Comparison of ENCODE assay signal across 8 mouse cellular contexts in genomic region chr10:61647790-61648736, GRCm38 (mm10). TPM values are rescaled to one million over a fixed set of nuclear protein-coding genes. Genes with fewer than 3 reads are reported as not detected.
DNase-seq lines count a peak whose midpoint lies in the region; ATAC-seq and TF ChIP-seq lines count a peak whose summit lies in the region.

Gene Ppa1 (plus strand): TSS chr10:61648552.

- peak; percentile 95 for DNase-seq in forebrain, embryonic 14.5 days (ENCODE audit: low spot score)
- DNase-seq in heart, postnatal 14 days, result peak; percentile 88 to 90
- peak; percentile 76 to 91 for DNase-seq in layer of hippocampus, adult 18-20 months (ENCODE audit: low spot score in 2 of 2)
- DNase-seq in lung, adult 2 months, result peak; percentile 72
- peak; percentile 71 to 78 for DNase-seq in thymus, adult 18-20 months

- H3K36me3 ChIP-seq in ES-Bruce4 (ENCODE audit: control insufficient read depth, insufficient read depth, low read length, poor library complexity, severe bottlenecking), result peaks cover 20% of the 10 kb centered on the region
- H3K36me3 ChIP-seq in forebrain, embryonic 14.5 days (ENCODE audit: control insufficient read depth, insufficient read depth, low read length), result peaks cover 12% of the 10 kb centered on the region; the same call in 1 of the 2 replicates

- H3K9me3 ChIP-seq in ES-Bruce4 (replicated peaks; ENCODE audit: control insufficient read depth, insufficient read depth, low read length, poor library complexity, severe bottlenecking), result no peaks in the 10 kb centered on the region
- no peaks in the 10 kb centered on the region for H3K9me3 ChIP-seq in forebrain, embryonic 14.5 days (replicated peaks; ENCODE audit: control insufficient read depth, low read length)

- 3% methylated on average over 50 of the region's 50 CpGs for WGBS in forebrain, embryonic 14.5 days
- WGBS in lung, adult 2 months, result 3% methylated on average over 50 of the region's 50 CpGs

- ATAC-seq in cerebellum, adult (ENCODE audit: insufficient number of reproducible peaks, low FRiP score, low TSS enrichment), result peak; percentile 97
- ATAC-seq in forebrain, embryonic 14.5 days, result peak; percentile 99
- peak; percentile 63 for ATAC-seq in neutrophil, adult 5-6 weeks (ENCODE audit: extremely low read depth, insufficient number of reproducible peaks, low FRiP score, poor library complexity, severe bottlenecking)

- TF ChIP-seq POLR2A in ES-Bruce4 (IDR thresholded peaks at IDR 0.05; ENCODE audit: insufficient read depth, low read length), result peak; percentile 75
- TF ChIP-seq POLR2A in lung, adult 2 months (IDR thresholded peaks at IDR 0.05; ENCODE audit: borderline replicate concordance, extremely low read depth, low read depth, low read length), result peak; percentile 41; the same call in 1 of the 2 replicates

- H3K9ac ChIP-seq in ES-Bruce4 (ENCODE audit: low read depth, poor library complexity, severe bottlenecking), result peak within 1 kb of the TSS; percentile 82
- peak within 1 kb of the TSS; percentile 85 for H3K9ac ChIP-seq in forebrain, embryonic 14.5 days (ENCODE audit: low read length)

- peak within 1 kb of the TSS; percentile 93 for H3K4me2 ChIP-seq in forebrain, embryonic 14.5 days (ENCODE audit: low read length)

- H3K27ac ChIP-seq in ES-Bruce4 (ENCODE audit: insufficient read depth, low read length), result peak within 1 kb of the TSS; percentile 43
- H3K27ac ChIP-seq in forebrain, embryonic 14.5 days (ENCODE audit: low read depth, low read length), result peak within 1 kb of the TSS; percentile 84

- TF ChIP-seq CTCF in ES-Bruce4 (IDR thresholded peaks at IDR 0.05; ENCODE audit: low read depth, low read length), result no peak
- no peak for TF ChIP-seq CTCF in lung, adult 2 months (IDR thresholded peaks at IDR 0.05; ENCODE audit: insufficient read depth, low read length)

- intact Hi-C loops in heart, postnatal 14 days (cut with DNase I), result no loop called here

- H3K4me3 ChIP-seq in ES-Bruce4 (ENCODE audit: low read depth, low read length), result peak within 1 kb of the TSS; percentile 98
- peak within 1 kb of the TSS; percentile 85 for H3K4me3 ChIP-seq in forebrain, embryonic 14.5 days (ENCODE audit: low read depth, low read length)
- peak within 1 kb of the TSS; percentile 69 for H3K4me3 ChIP-seq in lung, adult 2 months (replicated peaks; ENCODE audit: extremely low read depth, low read depth, low read length)

- no peak for TF ChIP-seq EP300 in ES-Bruce4 (IDR thresholded peaks at IDR 0.05; ENCODE audit: insufficient read depth, low read depth, low read length)

- H3K27me3 ChIP-seq in ES-Bruce4 (ENCODE audit: control insufficient read depth, insufficient read depth, low read length, poor library complexity, severe bottlenecking), result no peaks in the 10 kb centered on the region
- H3K27me3 ChIP-seq in forebrain, embryonic 14.5 days (replicated peaks; ENCODE audit: control insufficient read depth, insufficient read depth, low read length), result no peaks in the 10 kb centered on the region

- H3K4me1 ChIP-seq in ES-Bruce4 (ENCODE audit: control insufficient read depth, insufficient read depth, low read length), result peaks cover 2% of the 10 kb centered on the region
- peaks cover 6% of the 10 kb centered on the region for H3K4me1 ChIP-seq in forebrain, embryonic 14.5 days (ENCODE audit: control insufficient read depth, insufficient read depth, low read length)
- 0 out of 2 replicates have a peak, but pooled peaks cover 3% of the 10 kb centered on the region for H3K4me1 ChIP-seq in lung, adult 2 months (ENCODE audit: control insufficient read depth, insufficient read depth, low read length)

RNA-seq across cellular contexts. Expression of gene Ppa1, which starts in this region (rescaled TPM):
- 149 and 150 TPM in 2 replicates for polyA plus RNA-seq in ES-Bruce4 (2011; ENCODE audit: insufficient read depth, insufficient read length, low read depth, missing spikeins)
- polyA plus RNA-seq in forebrain, embryonic 14.5 days (2014; fragmentation: Nextera tagmentation; extraction: Ambion mirVana), result 264 and 265 TPM in 2 replicates
- 10 to 100 TPM; 47.1 to 47.4 TPM for total RNA-seq in heart, postnatal 14 days (2021)
- 100 to 1,000 TPM; 101 to 109 TPM for total RNA-seq in layer of hippocampus, adult 18-20 months (2021)
- polyA plus RNA-seq in lung, adult 2 months (2012; rRNA removed), result 12.0 and 12.8 TPM in 2 replicates
- 10.0 and 11.7 TPM in 2 replicates for total RNA-seq in neutrophil, adult 5-6 weeks (2017)

Comparison
In these comparisons a context has a peak if more than half of its experiments do, and no peak if none do; other contexts are left out.
1. Peak in every context shown above with its lines: DNase-seq, ATAC-seq, H3K4me3 ChIP-seq and H3K27ac ChIP-seq.
2. RNA of gene Ppa1 (polyA plus RNA-seq): 264 to 265 TPM in forebrain, embryonic 14.5 days and 149 to 150 TPM in ES-Bruce4; 12.0 to 12.8 TPM in lung, adult 2 months; every median in the first group is over 10 times any median in the second.